Mouse (Mus musculus): ENCODE data around the gene Mfsd11. TPM values are rescaled to one million over a fixed set of nuclear protein-coding genes. Genes with fewer than 3 reads are reported as not detected.

The Mfsd11 gene
- polyA plus RNA-seq, 1 experiment from 2014 or later: 41.1 TPM

- no peaks in the 10 kb centered on the region for H3K9me3 ChIP-seq (ENCODE audit: control insufficient read depth, low read length)
- no peaks in the 10 kb centered on the region for H3K27me3 ChIP-seq (ENCODE audit: control insufficient read depth, insufficient read depth, low read length)
- H3K9ac ChIP-seq (ENCODE audit: low read length): peak overlapping the region; percentile 93
- peak overlapping the region; percentile 90 for H3K4me2 ChIP-seq (ENCODE audit: low read depth)
- DNase-seq (ENCODE audit: low spot score) (peak; percentile 69), ATAC-seq (ENCODE audit: insufficient read depth, low FRiP score, low TSS enrichment) (peak; percentile 54)
- peak overlapping the region; percentile 88 for H3K27ac ChIP-seq (ENCODE audit: low read depth, low read length)
- peaks cover 27% of the 10 kb centered on the region for H3K4me1 ChIP-seq (ENCODE audit: control insufficient read depth, insufficient read depth, low read length)
- H3K4me3 ChIP-seq (ENCODE audit: low read depth, low read length): peak overlapping the region; percentile 86
- no peaks in the 10 kb centered on the region for H3K36me3 ChIP-seq (ENCODE audit: control insufficient read depth, insufficient read depth, low read length)
- 20% methylated on average over 17 of the region's 17 CpGs for WGBS
These were observed 25.4 kb upstream of the Mfsd11 start for GRCm38 (mm10) chr11:116826550-116827504.

- Histone ChIP-seq H3K4me3 (ENCODE audit: low read depth, low read length) (peak within 1 kb of the TSS; percentile 86), H3K9ac (ENCODE audit: low read length) (peak within 1 kb of the TSS; percentile 93), H3K4me1 (ENCODE audit: control insufficient read depth, insufficient read depth, low read length) (peaks cover 22% of the 10 kb centered on the region), H3K36me3 (ENCODE audit: control insufficient read depth, insufficient read depth, low read length) (no peaks in the 10 kb centered on the region), H3K9me3 (ENCODE audit: control insufficient read depth, low read length) (no peaks in the 10 kb centered on the region), H3K27ac (ENCODE audit: low read depth, low read length) (peak within 1 kb of the TSS; percentile 88), H3K4me2 (ENCODE audit: low read depth) (peak within 1 kb of the TSS; percentile 90), H3K27me3 (ENCODE audit: control insufficient read depth, insufficient read depth, low read length) (no peaks in the 10 kb centered on the region)
- ATAC-seq (ENCODE audit: insufficient read depth, low FRiP score, low TSS enrichment): peak; percentile 50; the same call in 1 of the 2 replicates
- peak; percentile 87 for DNase-seq (ENCODE audit: low spot score)
- under 1% methylated on average over 65 of the region's 71 CpGs for WGBS
These were observed 24.6 kb upstream of the Mfsd11 start, which contains the start of gene Mxra7 for GRCm38 (mm10) chr11:116827534-116828165. Mxra7 (minus strand) TSS chr11:116828046.

GRCm38 (mm10) chr11:116832172-116832685 lies 20.0 kb upstream of the Mfsd11 start:
- DNase-seq (ENCODE audit: low spot score): peak; percentile 40
- 37% methylated on average over 4 of the region's 4 CpGs for WGBS
- peaks cover 12% of the 10 kb centered on the region for H3K36me3 ChIP-seq (ENCODE audit: control insufficient read depth, insufficient read depth, low read length)

GRCm38 (mm10) chr11:116834954-116835353 lies 17.3 kb upstream of the Mfsd11 start:
- Histone ChIP-seq H3K4me3 (ENCODE audit: low read depth, low read length) (no peak overlapping the region), H3K4me2 (ENCODE audit: low read depth) (no peak overlapping the region), H3K27me3 (ENCODE audit: control insufficient read depth, insufficient read depth, low read length) (no peaks in the 10 kb centered on the region), H3K9ac (ENCODE audit: low read length) (no peak overlapping the region), H3K4me1 (ENCODE audit: control insufficient read depth, insufficient read depth, low read length) (no peaks in the 10 kb centered on the region), H3K36me3 (ENCODE audit: control insufficient read depth, insufficient read depth, low read length) (peaks cover 23% of the 10 kb centered on the region), H3K27ac (ENCODE audit: low read depth, low read length) (no peak overlapping the region), H3K9me3 (ENCODE audit: control insufficient read depth, low read length) (no peaks in the 10 kb centered on the region)
- WGBS: 85% methylated on average over 1 of the region's 1 CpGs
- DNase-seq (ENCODE audit: low spot score) (no peak), ATAC-seq (ENCODE audit: insufficient read depth, low FRiP score, low TSS enrichment) (no peak)

More at GRCm38 (mm10) chr11:116832172-116832685, 20.0 kb upstream of the Mfsd11 start:
- ATAC-seq (ENCODE audit: insufficient read depth, low FRiP score, low TSS enrichment): no peak
- Histone ChIP-seq H3K9me3 (ENCODE audit: control insufficient read depth, low read length) (no peaks in the 10 kb centered on the region), H3K27me3 (ENCODE audit: control insufficient read depth, insufficient read depth, low read length) (no peaks in the 10 kb centered on the region), H3K4me2 (ENCODE audit: low read depth) (no peak overlapping the region), H3K27ac (ENCODE audit: low read depth, low read length) (no peak overlapping the region), H3K9ac (ENCODE audit: low read length) (no peak overlapping the region), H3K4me1 (ENCODE audit: control insufficient read depth, insufficient read depth, low read length) (peaks cover 3% of the 10 kb centered on the region; the same call in 1 of the 2 replicates), H3K4me3 (ENCODE audit: low read depth, low read length) (no peak overlapping the region)

GRCm38 (mm10) chr11:116836283-116836682 lies 16.0 kb upstream of the Mfsd11 start:
- WGBS: 91% methylated on average over 4 of the region's 4 CpGs

GRCm38 (mm10) chr11:116837441-116837840 lies 14.8 kb upstream of the Mfsd11 start:
- H3K36me3 ChIP-seq (ENCODE audit: control insufficient read depth, insufficient read depth, low read length): peaks cover 29% of the 10 kb centered on the region
- no peak for ATAC-seq (ENCODE audit: insufficient read depth, low FRiP score, low TSS enrichment)
- H3K27ac ChIP-seq (ENCODE audit: low read depth, low read length): no peak overlapping the region
- H3K4me3 ChIP-seq (ENCODE audit: low read depth, low read length): no peak overlapping the region
- WGBS: 95% methylated on average over 10 of the region's 10 CpGs
- no peak overlapping the region for H3K9ac ChIP-seq (ENCODE audit: low read length)
- no peak overlapping the region for H3K4me2 ChIP-seq (ENCODE audit: low read depth)
- no peaks in the 10 kb centered on the region for H3K27me3 ChIP-seq (ENCODE audit: control insufficient read depth, insufficient read depth, low read length)
- no peak for DNase-seq (ENCODE audit: low spot score)
- peaks cover 21% of the 10 kb centered on the region for H3K4me1 ChIP-seq (ENCODE audit: control insufficient read depth, insufficient read depth, low read length)
- no peaks in the 10 kb centered on the region for H3K9me3 ChIP-seq (ENCODE audit: control insufficient read depth, low read length)

More at GRCm38 (mm10) chr11:116836283-116836682, 16.0 kb upstream of the Mfsd11 start:
- no peaks in the 10 kb centered on the region for H3K27me3 ChIP-seq (ENCODE audit: control insufficient read depth, insufficient read depth, low read length)
- no peak overlapping the region for H3K4me2 ChIP-seq (ENCODE audit: low read depth)
- H3K4me1 ChIP-seq (ENCODE audit: control insufficient read depth, insufficient read depth, low read length): peaks cover 13% of the 10 kb centered on the region
- ATAC-seq (ENCODE audit: insufficient read depth, low FRiP score, low TSS enrichment) (no peak), DNase-seq (ENCODE audit: low spot score) (no peak)
- H3K36me3 ChIP-seq (ENCODE audit: control insufficient read depth, insufficient read depth, low read length): peaks cover 29% of the 10 kb centered on the region
- H3K4me3 ChIP-seq (ENCODE audit: low read depth, low read length): no peak overlapping the region
- H3K27ac ChIP-seq (ENCODE audit: low read depth, low read length): no peak overlapping the region
- no peaks in the 10 kb centered on the region for H3K9me3 ChIP-seq (ENCODE audit: control insufficient read depth, low read length)
- no peak overlapping the region for H3K9ac ChIP-seq (ENCODE audit: low read length)

- DNase-seq (ENCODE audit: low spot score) (no peak), ATAC-seq (ENCODE audit: insufficient read depth, low FRiP score, low TSS enrichment) (no peak)
- Histone ChIP-seq H3K36me3 (ENCODE audit: control insufficient read depth, insufficient read depth, low read length) (peaks cover 29% of the 10 kb centered on the region), H3K9ac (ENCODE audit: low read length) (no peak overlapping the region), H3K9me3 (ENCODE audit: control insufficient read depth, low read length) (no peaks in the 10 kb centered on the region), H3K4me2 (ENCODE audit: low read depth) (no peak overlapping the region), H3K27me3 (ENCODE audit: control insufficient read depth, insufficient read depth, low read length) (no peaks in the 10 kb centered on the region), H3K4me1 (ENCODE audit: control insufficient read depth, insufficient read depth, low read length) (peaks cover 21% of the 10 kb centered on the region), H3K4me3 (ENCODE audit: low read depth, low read length) (no peak overlapping the region), H3K27ac (ENCODE audit: low read depth, low read length) (no peak overlapping the region)
- 91% methylated on average over 14 of the region's 14 CpGs for WGBS
These were observed 13.3 kb upstream of the Mfsd11 start for GRCm38 (mm10) chr11:116838936-116839335.

- WGBS: 82% methylated on average over 7 of the region's 7 CpGs
- H3K36me3 ChIP-seq (ENCODE audit: control insufficient read depth, insufficient read depth, low read length): peaks cover 23% of the 10 kb centered on the region
- no peak for DNase-seq (ENCODE audit: low spot score)
- peaks cover 28% of the 10 kb centered on the region for H3K4me1 ChIP-seq (ENCODE audit: control insufficient read depth, insufficient read depth, low read length)
- no peaks in the 10 kb centered on the region for H3K27me3 ChIP-seq (ENCODE audit: control insufficient read depth, insufficient read depth, low read length)
- no peak overlapping the region for H3K27ac ChIP-seq (ENCODE audit: low read depth, low read length)
- no peak overlapping the region for H3K4me3 ChIP-seq (ENCODE audit: low read depth, low read length)
- no peak overlapping the region for H3K4me2 ChIP-seq (ENCODE audit: low read depth)
- peak overlapping the region; percentile 32; the same call in 1 of the 2 replicates for H3K9ac ChIP-seq (ENCODE audit: low read length)
- no peak for ATAC-seq (ENCODE audit: insufficient read depth, low FRiP score, low TSS enrichment)
- H3K9me3 ChIP-seq (ENCODE audit: control insufficient read depth, low read length): no peaks in the 10 kb centered on the region
These were observed 12.6 kb upstream of the Mfsd11 start for GRCm38 (mm10) chr11:116839601-116840000.
